Mouse (Mus musculus): ENCODE measurements around the gene 9530068E07Rik. TPM values are rescaled to one million over a fixed set of nuclear protein-coding genes. Genes with fewer than 3 reads are reported as not detected.

9530068E07Rik gene
- total and polyA plus RNA-seq, 3 experiments: 75.7 to 85.9 TPM; not detected in 1

GRCm38 (mm10) chr11:52449004-52449403 is 52.8 kb downstream of the 9530068E07Rik start:
- Histone ChIP-seq H3K4me1 (ENCODE audit: control insufficient read depth in 1 of 2, insufficient read depth in 2 of 2, low read length in 2 of 2) (no peaks in the 10 kb centered on the region), H3K27ac (ENCODE audit: control insufficient read depth, low read depth, low read length) (no peak overlapping the region), H3K79me2 (ENCODE audit: control insufficient read depth, insufficient read depth, low read length, poor library complexity) (no peaks in the 10 kb centered on the region), H3K36me3 (ENCODE audit: control insufficient read depth in 1 of 2, insufficient read depth in 2 of 2, low read length in 2 of 2) (no peaks in the 10 kb centered on the region), H3K9ac (ENCODE audit: control insufficient read depth, low read depth, low read length, poor library complexity, severe bottlenecking) (no peak overlapping the region), H3K27me3 (ENCODE audit: control insufficient read depth in 1 of 2, insufficient read depth in 2 of 2, low read length in 2 of 2) (no peaks in the 10 kb centered on the region), H3K9me3 (replicated peaks; ENCODE audit: insufficient read depth, low read length) (no peaks in the 10 kb centered on the region), H3K4me3 (ENCODE audit: control insufficient read depth in 1 of 2, insufficient read depth in 1 of 2, low read depth in 2 of 2, low read length in 2 of 2) (no peak overlapping the region)
- TF ChIP-seq ZKSCAN1 (IDR thresholded peaks at IDR 0.05; ENCODE audit: low read depth, low read length) (no peak), USF2 (IDR thresholded peaks at IDR 0.05; ENCODE audit: borderline replicate concordance in 1 of 2, insufficient read depth in 1 of 2, low read depth in 1 of 2, low read length in 2 of 2) (no peak), E2F4 (IDR thresholded peaks at IDR 0.05; ENCODE audit: borderline replicate concordance, low read depth, low read length) (no peak), GABPA (IDR thresholded peaks at IDR 0.05; ENCODE audit: low read depth, low read length) (no peak), ZC3H11A (IDR thresholded peaks at IDR 0.05; ENCODE audit: low read depth, low read length) (no peak), ETS1 (IDR thresholded peaks at IDR 0.05; ENCODE audit: low read depth, low read length) (no peak), POLR2A (IDR thresholded peaks at IDR 0.05; ENCODE audit: control insufficient read depth in 1 of 2, insufficient read depth in 1 of 2, low read depth in 1 of 2, low read length in 2 of 2, poor library complexity in 1 of 2) (no peak), EP300 (IDR thresholded peaks at IDR 0.05; ENCODE audit: low read depth in 1 of 2, low read length in 2 of 2) (no peak), NELFE (IDR thresholded peaks at IDR 0.05; ENCODE audit: low read depth, low read length) (no peak), MXI1 (IDR thresholded peaks at IDR 0.05; ENCODE audit: low read depth, low read length) (no peak), POLR2AphosphoS2 (IDR thresholded peaks at IDR 0.05; ENCODE audit: low read length) (no peak), UBTF (IDR thresholded peaks at IDR 0.05; ENCODE audit: borderline replicate concordance, insufficient read depth, low read depth, low read length) (no peak), MAZ (IDR thresholded peaks at IDR 0.05; ENCODE audit: low read depth, low read length) (no peak), CHD2 (IDR thresholded peaks at IDR 0.05; ENCODE audit: low read length) (no peak)
- no peak for DNase-seq (ENCODE audit: low read depth, low spot score)

DNA sequence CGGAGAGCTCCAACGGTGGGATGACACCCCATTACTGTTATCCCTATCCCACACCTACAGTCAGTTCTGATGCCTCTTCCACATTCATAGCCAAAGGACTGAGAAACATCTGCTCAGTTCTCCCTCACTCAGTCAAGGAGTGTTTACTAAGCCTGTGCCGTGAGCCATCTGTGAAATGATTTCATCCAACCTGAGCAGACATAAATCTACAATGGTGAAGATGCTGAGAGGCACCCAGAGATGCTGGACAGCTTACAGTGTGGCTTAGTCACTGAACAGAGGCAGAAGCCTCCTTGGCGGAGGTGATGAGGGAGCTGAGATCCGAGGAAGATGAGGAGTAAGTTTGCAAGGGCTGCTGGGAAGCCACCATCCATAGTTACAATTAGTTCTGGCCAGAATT is 62.1 kb downstream of the 9530068E07Rik start:
- no peaks in the 10 kb centered on the region for H3K79me2 ChIP-seq (ENCODE audit: control insufficient read depth, insufficient read depth, low read length, poor library complexity)
- DNase-seq (ENCODE audit: low read depth, low spot score): no peak
- no peak overlapping the region for H3K27ac ChIP-seq (ENCODE audit: control insufficient read depth, low read depth, low read length)
- TF ChIP-seq POLR2AphosphoS5 (IDR thresholded peaks at IDR 0.05; ENCODE audit: borderline replicate concordance, low read depth, low read length): no peak
- no peak for TF ChIP-seq KAT2A (conservative IDR thresholded peaks at IDR 0.05; ENCODE audit: low read depth, low read length)
- no peak for TF ChIP-seq CTCF (IDR thresholded peaks at IDR 0.05 in 2 of 3, conservative IDR thresholded peaks at IDR 0.05 in 1 of 3; ENCODE audit: control insufficient read depth in 1 of 3, insufficient read depth in 1 of 3, low read depth in 2 of 3, low read length in 3 of 3, poor library complexity in 1 of 3, severe bottlenecking in 1 of 3)
- no peak for TF ChIP-seq GABPA (IDR thresholded peaks at IDR 0.05; ENCODE audit: low read depth, low read length)
- no peaks in the 10 kb centered on the region for H3K4me1 ChIP-seq (ENCODE audit: control insufficient read depth in 1 of 2, insufficient read depth in 2 of 2, low read length in 2 of 2)
- no peaks in the 10 kb centered on the region for H3K36me3 ChIP-seq (ENCODE audit: control insufficient read depth in 1 of 2, insufficient read depth in 2 of 2, low read length in 2 of 2)
- no peak overlapping the region for H3K4me3 ChIP-seq (ENCODE audit: control insufficient read depth in 1 of 2, insufficient read depth in 1 of 2, low read depth in 2 of 2, low read length in 2 of 2)
- no peaks in the 10 kb centered on the region for H3K9me3 ChIP-seq (replicated peaks; ENCODE audit: insufficient read depth, low read length)
- 0 out of 4 replicates have a peak, but pooled peaks cover 0 to 1% of the 10 kb centered on the region in 2 experiments for H3K27me3 ChIP-seq (ENCODE audit: control insufficient read depth in 1 of 2, insufficient read depth in 2 of 2, low read length in 2 of 2)
- no peak overlapping the region for H3K9ac ChIP-seq (ENCODE audit: control insufficient read depth, low read depth, low read length, poor library complexity, severe bottlenecking)

Other genes starting within 250 kb of the 9530068E07Rik start
- gene Olfr1371, start 182.4 kb upstream of the 9530068E07Rik start, total RNA-seq (2012; rRNA removed): not detected in 2 replicates
- not detected for gene Olfr1371, start 182.4 kb upstream of the 9530068E07Rik start, polyA plus RNA-seq (2012; ENCODE audit: insufficient read depth in 1 of 2, insufficient read length in 2 of 2, low read depth in 1 of 2, low replicate concordance in 2 of 2, missing spikeins in 1 of 2)
- gene Skp1a, start 164.4 kb upstream of the 9530068E07Rik start, total RNA-seq (2012; rRNA removed): 414 and 445 TPM in 2 replicates
- 1,000 to 10,000 TPM in 1 of 2 experiments, 100 to 1,000 TPM in 1; 169 to 1,533 TPM for gene Skp1a, start 164.4 kb upstream of the 9530068E07Rik start, polyA plus RNA-seq (2012; ENCODE audit: insufficient read depth in 1 of 2, insufficient read length in 2 of 2, low read depth in 1 of 2, low replicate concordance in 2 of 2, missing spikeins in 1 of 2)
- 0.12 and 0.29 TPM in 2 replicates for gene Tcf7, start 113.4 kb upstream of the 9530068E07Rik start, total RNA-seq (2012; rRNA removed)
- gene Tcf7, start 113.4 kb upstream of the 9530068E07Rik start, polyA plus RNA-seq (2012; ENCODE audit: insufficient read depth in 1 of 2, insufficient read length in 2 of 2, low read depth in 1 of 2, low replicate concordance in 2 of 2, missing spikeins in 1 of 2): 1 to 10 TPM in 1 of 2 experiments, not detected in 1; 2.3 TPM
- 381 and 395 TPM in 2 replicates for gene Vdac1, start 35.6 kb upstream of the 9530068E07Rik start, total RNA-seq (2012; rRNA removed)
- gene Vdac1, start 35.6 kb upstream of the 9530068E07Rik start, polyA plus RNA-seq (2012; ENCODE audit: insufficient read depth in 1 of 2, insufficient read length in 2 of 2, low read depth in 1 of 2, low replicate concordance in 2 of 2, missing spikeins in 1 of 2): 100 to 1,000 TPM; 257 to 389 TPM

Measured in MEL (cell line).